Mouse (Mus musculus) adrenal gland, adult 2 months (tissue): ENCODE measurements around the gene Fam180a. TPM values are rescaled to one million over a fixed set of nuclear protein-coding genes. Genes with fewer than 3 reads are reported as not detected.

Experiments
- polyA plus RNA-seq: library from polyadenylated mRNA; depleted of rRNA; stranded (reverse); fragments of >200 nt; gene quantifications from 2 replicates; pipeline ENCODE4 v1.2.3, GENCODE M21; 2012; rRNA removed
- total RNA-seq, 2 experiments: library from RNA; stranded (reverse); gene quantifications; 2 replicates each; pipeline ENCODE4 v1.2.3; 2021

Fam180a gene
- total and polyA plus RNA-seq, 3 experiments = 0.48 to 3.2 (median 1.6) TPM

Other genes with a start within 250 kb of the Fam180a start
- 10 to 100 TPM; 19.8 to 35.4 TPM for gene Cnot4, start 192.4 kb downstream of the Fam180a start, total RNA-seq
- gene Cnot4, start 192.4 kb downstream of the Fam180a start, polyA plus RNA-seq = 5.3 TPM in 2 replicates
- 10 to 100 TPM; 33.7 to 35.4 TPM for gene Nup205, start 148.7 kb downstream of the Fam180a start, total RNA-seq
- 6.9 and 8.6 TPM in 2 replicates for gene Nup205, start 148.7 kb downstream of the Fam180a start, polyA plus RNA-seq
- under 1 TPM; 0.35 to 0.45 TPM for gene Slc13a4, start 18.0 kb downstream of the Fam180a start, total RNA-seq
- 0.76 and 1.4 TPM in 2 replicates for gene Slc13a4, start 18.0 kb downstream of the Fam180a start, polyA plus RNA-seq
- 100 to 1,000 TPM; 115 to 139 TPM for gene Mtpn, start 213.7 kb upstream of the Fam180a start, total RNA-seq
- 278 and 289 TPM in 2 replicates for gene Mtpn, start 213.7 kb upstream of the Fam180a start, polyA plus RNA-seq